ENCODE assay signal across 8 mouse cellular contexts in genomic region chr7:101311061-101311460, GRCm38 (mm10). TPM values are rescaled to one million over a fixed set of nuclear protein-coding genes. Genes with fewer than 3 reads are reported as not detected.
DNase-seq lines count a peak whose midpoint lies in the region; ATAC-seq and TF ChIP-seq lines count a peak whose summit lies in the region.

No protein-coding gene starts in this region.

- H3K9me3 ChIP-seq in embryonic facial prominence, embryonic 14.5 days (ENCODE audit: control insufficient read depth, low read length): no peaks in the 10 kb centered on the region
- H3K9me3 ChIP-seq in intestine, postnatal 0 days (ENCODE audit: control insufficient read depth): no peaks in the 10 kb centered on the region
- H3K9me3 ChIP-seq in midbrain, postnatal 0 days (ENCODE audit: low read length): no peaks in the 10 kb centered on the region

- ATAC-seq in embryonic facial prominence, embryonic 14.5 days (ENCODE audit: low read depth): no peak
- ATAC-seq in intestine, postnatal 0 days: no peak
- ATAC-seq in midbrain, postnatal 0 days (ENCODE audit: low FRiP score): no peak; the same call in 1 of the 2 replicates

- no peaks in the 10 kb centered on the region for H3K27me3 ChIP-seq in embryonic facial prominence, embryonic 14.5 days (replicated peaks; ENCODE audit: control insufficient read depth, insufficient read depth, low read length)
- H3K27me3 ChIP-seq in intestine, postnatal 0 days (replicated peaks; ENCODE audit: control insufficient read depth, insufficient read depth, low read length): no peaks in the 10 kb centered on the region
- no peaks in the 10 kb centered on the region for H3K27me3 ChIP-seq in midbrain, postnatal 0 days (ENCODE audit: insufficient read depth, low read length)

- H3K27ac ChIP-seq in layer of hippocampus, adult 2 months: peak overlapping the region; percentile 97
- H3K27ac ChIP-seq in embryonic facial prominence, embryonic 14.5 days (replicated peaks; ENCODE audit: low read depth, low read length): peak overlapping the region; percentile 77
- no peak overlapping the region for H3K27ac ChIP-seq in intestine, postnatal 0 days (ENCODE audit: low read depth, low read length)
- peak overlapping the region; percentile 78 for H3K27ac ChIP-seq in midbrain, postnatal 0 days (ENCODE audit: low read depth, low read length)

- peak overlapping the region; percentile 19; the same call in 1 of the 2 replicates for H3K4me3 ChIP-seq in layer of hippocampus, adult 2 months
- peak overlapping the region; percentile 47 for H3K4me3 ChIP-seq in embryonic facial prominence, embryonic 14.5 days (ENCODE audit: low read depth, low read length)
- 0 out of 2 replicates have a peak overlapping the region, but pooled peaks have one; percentile 44 for H3K4me3 ChIP-seq in intestine, postnatal 0 days (ENCODE audit: low read depth, low read length)
- H3K4me3 ChIP-seq in midbrain, postnatal 0 days (ENCODE audit: low read depth, low read length): peak overlapping the region; percentile 58; the same call in 1 of the 2 replicates

- peak overlapping the region; percentile 52 for H3K4me2 ChIP-seq in embryonic facial prominence, embryonic 14.5 days (ENCODE audit: low read depth, low read length)
- H3K4me2 ChIP-seq in intestine, postnatal 0 days (replicated peaks; ENCODE audit: low read depth): peak overlapping the region; percentile 71
- peak overlapping the region; percentile 58 for H3K4me2 ChIP-seq in midbrain, postnatal 0 days (ENCODE audit: low read depth, low read length, poor library complexity, severe bottlenecking)

- peak overlapping the region; percentile 46 for H3K9ac ChIP-seq in embryonic facial prominence, embryonic 14.5 days (ENCODE audit: low read depth, low read length)
- H3K9ac ChIP-seq in intestine, postnatal 0 days (ENCODE audit: low read depth, low read length): no peak overlapping the region
- H3K9ac ChIP-seq in midbrain, postnatal 0 days (replicated peaks; ENCODE audit: low read length, poor library complexity, severe bottlenecking): peak overlapping the region; percentile 33; the same call in 1 of the 2 replicates

- no peak for TF ChIP-seq CTCF in layer of hippocampus, adult 2 months (conservative IDR thresholded peaks at IDR 0.05)
- TF ChIP-seq CTCF in intestine, postnatal 0 days (IDR thresholded peaks at IDR 0.05; ENCODE audit: low read depth): no peak
- TF ChIP-seq CTCF in midbrain, postnatal 0 days (IDR thresholded peaks at IDR 0.05): no peak

- H3K4me1 ChIP-seq in embryonic facial prominence, embryonic 14.5 days (ENCODE audit: control insufficient read depth, insufficient read depth, low read length): no peaks in the 10 kb centered on the region
- no peaks in the 10 kb centered on the region for H3K4me1 ChIP-seq in intestine, postnatal 0 days (replicated peaks; ENCODE audit: control insufficient read depth, insufficient read depth, low read length)
- H3K4me1 ChIP-seq in midbrain, postnatal 0 days (ENCODE audit: insufficient read depth, low read length): no peaks in the 10 kb centered on the region

- WGBS in embryonic facial prominence, embryonic 14.5 days: 35% methylated on average over 2 of the region's 2 CpGs
- WGBS in intestine, postnatal 0 days: 35% methylated on average over 2 of the region's 2 CpGs
- WGBS in midbrain, postnatal 0 days: 28% methylated on average over 2 of the region's 2 CpGs

- no peaks in the 10 kb centered on the region for H3K36me3 ChIP-seq in embryonic facial prominence, embryonic 14.5 days (ENCODE audit: control insufficient read depth, insufficient read depth, low read length)
- no peaks in the 10 kb centered on the region for H3K36me3 ChIP-seq in intestine, postnatal 0 days (ENCODE audit: control insufficient read depth, insufficient read depth)
- H3K36me3 ChIP-seq in midbrain, postnatal 0 days (ENCODE audit: insufficient read depth, low read length): no peaks in the 10 kb centered on the region

- no peak for DNase-seq in layer of hippocampus, adult 2 months (ENCODE audit: low spot score in 2 of 2)
- no peak for DNase-seq in layer of hippocampus, adult 18-20 months (ENCODE audit: low spot score in 2 of 2)
- no peak for DNase-seq in embryonic facial prominence, embryonic 14.5 days (ENCODE audit: low spot score)
- no peak for DNase-seq in midbrain, postnatal 0 days (ENCODE audit: low spot score)
- DNase-seq in thymus, postnatal 10 days (ENCODE audit: low spot score in 2 of 2): no peak
- DNase-seq in cerebellum, postnatal 14 days: no peak
- DNase-seq in spleen, postnatal 14 days (ENCODE audit: low spot score in 2 of 2): no peak

RNA-seq across cellular contexts. Expression of gene Stard10, which starts 5.8 kb away (rescaled TPM):
- total RNA-seq in layer of hippocampus, adult 2 months (2021): 10 to 100 TPM; 23.6 to 24.6 TPM
- 10 to 100 TPM; 26.2 to 29.7 TPM for total RNA-seq in layer of hippocampus, adult 18-20 months (2021)
- polyA plus RNA-seq in embryonic facial prominence, embryonic 14.5 days (2014; fragmentation: Nextera tagmentation; extraction: Ambion mirVana): 21.2 and 21.5 TPM in 2 replicates
- 63.7 and 71.7 TPM in 2 replicates for polyA plus RNA-seq in intestine, postnatal 0 days (2015; fragmentation: Nextera tagmentation; extraction: Ambion mirVana)
- 21.5 and 47.7 TPM in 2 replicates for total RNA-seq in midbrain, postnatal 0 days (2014; rRNA removed)
- polyA plus RNA-seq in midbrain, postnatal 0 days (2015; fragmentation: Nextera tagmentation; extraction: Ambion mirVana): 11.0 and 12.1 TPM in 2 replicates

RNA-seq across cellular contexts. Expression of gene Atg16l2, which starts 9.0 kb away (rescaled TPM):
- 10 to 100 TPM; 37.9 to 47.8 TPM for total RNA-seq in layer of hippocampus, adult 2 months (2021)
- 10 to 100 TPM; 39.4 to 39.6 TPM for total RNA-seq in layer of hippocampus, adult 18-20 months (2021)
- polyA plus RNA-seq in embryonic facial prominence, embryonic 14.5 days (2014; fragmentation: Nextera tagmentation; extraction: Ambion mirVana): 9.7 and 10.5 TPM in 2 replicates
- 5.2 and 6.2 TPM in 2 replicates for polyA plus RNA-seq in intestine, postnatal 0 days (2015; fragmentation: Nextera tagmentation; extraction: Ambion mirVana)
- 17.0 and 31.5 TPM in 2 replicates for total RNA-seq in midbrain, postnatal 0 days (2014; rRNA removed)
- polyA plus RNA-seq in midbrain, postnatal 0 days (2015; fragmentation: Nextera tagmentation; extraction: Ambion mirVana): 22.4 and 22.6 TPM in 2 replicates

RNA-seq across cellular contexts. Expression of gene Arap1, which starts 36.8 kb away (rescaled TPM):
- 10 to 100 TPM; 19.2 to 20.0 TPM for total RNA-seq in layer of hippocampus, adult 2 months (2021)
- total RNA-seq in layer of hippocampus, adult 18-20 months (2021): 10 to 100 TPM; 15.4 to 18.0 TPM
- polyA plus RNA-seq in embryonic facial prominence, embryonic 14.5 days (2014; fragmentation: Nextera tagmentation; extraction: Ambion mirVana): 75.5 and 82.3 TPM in 2 replicates
- polyA plus RNA-seq in intestine, postnatal 0 days (2015; fragmentation: Nextera tagmentation; extraction: Ambion mirVana): 31.2 and 35.3 TPM in 2 replicates
- 12.3 and 30.0 TPM in 2 replicates for total RNA-seq in midbrain, postnatal 0 days (2014; rRNA removed)
- 6.9 and 8.9 TPM in 2 replicates for polyA plus RNA-seq in midbrain, postnatal 0 days (2015; fragmentation: Nextera tagmentation; extraction: Ambion mirVana)
